Mouse (Mus musculus) brown adipose tissue, adult 24 weeks (tissue): ENCODE results near the gene Rpl5. TPM values are rescaled to one million over a fixed set of nuclear protein-coding genes. Genes with fewer than 3 reads are reported as not detected.

Experiments
- H3K27ac ChIP-seq: fragments of 200-500 bp; replicated peaks from 2 replicates; pipeline ENCODE4 v1.5.1; 2012; ENCODE audit warnings: low read depth, mild to moderate bottlenecking, low read length
- H3K4me1 ChIP-seq: fragments of 200-500 bp; 2 replicates; pipeline ENCODE4 v1.6.1; 2012; ENCODE audit warnings: low read length, mixed read lengths; ENCODE audit not compliant: control insufficient read depth, insufficient read depth, insufficient read length
- H3K4me3 ChIP-seq: fragments of 200-500 bp; 2 replicates; pipeline ENCODE4 v1.5.1; 2012; ENCODE audit warnings: low read depth, mild to moderate bottlenecking, low read length, moderate library complexity; ENCODE audit not compliant: insufficient read depth
- polyA plus RNA-seq: library from polyadenylated mRNA; stranded (reverse); fragments of >200 nt; gene quantifications from 2 replicates; pipeline ENCODE4 v1.2.4, GENCODE M21; 2012; ENCODE audit not compliant: missing spikeins, insufficient read depth, insufficient read length

Rpl5 gene
- polyA plus RNA-seq, 1 experiment, result 16.1 TPM

GRCm38 (mm10) chr5:107948899-107949298 lies 48.6 kb downstream of the Rpl5 start:
- Histone ChIP-seq H3K4me1 (peaks cover 13% of the 10 kb centered on the region), H3K4me3 (no peak overlapping the region), H3K27ac (no peak overlapping the region)

GRCm38 (mm10) chr5:107949607-107950006 lies 49.3 kb downstream of the Rpl5 start:
- Histone ChIP-seq H3K27ac (peak overlapping the region; percentile 34; the same call in 1 of the 2 replicates), H3K4me1 (peaks cover 13% of the 10 kb centered on the region), H3K4me3 (no peak overlapping the region)

GRCm38 (mm10) chr5:107950643-107951042 lies 50.3 kb downstream of the Rpl5 start:
- peaks cover 13% of the 10 kb centered on the region for H3K4me1 ChIP-seq
- H3K27ac ChIP-seq, result peak overlapping the region; percentile 38; the same call in 1 of the 2 replicates
- no peak overlapping the region for H3K4me3 ChIP-seq

Other genes with a start within 250 kb of the Rpl5 start
- gene Gfi1, start 174.5 kb upstream of the Rpl5 start, polyA plus RNA-seq, result not detected in 2 replicates
- not detected in 2 replicates for gene Ube2d2b, start 70.4 kb upstream of the Rpl5 start, polyA plus RNA-seq
- gene Evi5, start 25.4 kb upstream of the Rpl5 start, polyA plus RNA-seq, result 11.3 and 15.9 TPM in 2 replicates
- gene Fam69a, start 86.6 kb downstream of the Rpl5 start, polyA plus RNA-seq, result 22.9 and 25.1 TPM in 2 replicates
- gene Mtf2, start 165.2 kb downstream of the Rpl5 start, polyA plus RNA-seq, result 5.9 and 8.9 TPM in 2 replicates
- gene Tmed5, start 232.1 kb downstream of the Rpl5 start, polyA plus RNA-seq, result 103 and 164 TPM in 2 replicates
- 0.83 and 1.5 TPM in 2 replicates for gene Ccdc18, start 232.4 kb downstream of the Rpl5 start, polyA plus RNA-seq